Mouse (Mus musculus) CD8-positive naive resting alpha-beta T cell, adult 2 months (primary cell): ENCODE measurements around the gene Syngr1.

Experiments
- DNase-seq, 2 experiments: peaks; one replicate each; pipeline ENCODE4 v3.0.0; 2022; ENCODE audit warnings: low read depth in 2 of 2, low spot score in 2 of 2

Gene Syngr1

DNA sequence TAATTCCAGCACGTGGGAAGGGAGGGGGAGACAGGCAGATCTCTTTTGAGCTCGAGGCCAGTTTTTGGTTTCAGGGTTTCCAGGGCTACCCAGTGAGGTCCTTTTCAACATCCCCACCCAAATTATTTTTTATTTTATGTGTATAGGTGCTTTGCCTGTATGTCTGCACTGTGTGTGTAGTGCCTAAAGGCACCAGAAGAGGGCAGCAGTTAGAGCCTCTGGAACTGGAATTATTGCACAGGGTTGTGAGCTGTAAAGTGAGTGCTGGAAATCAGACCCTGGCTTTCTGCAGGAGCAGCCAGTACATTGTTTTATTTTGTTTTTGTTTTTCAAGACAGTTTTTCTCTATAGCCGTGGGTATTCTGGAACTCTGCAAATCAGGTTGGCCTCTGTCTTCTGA lies 51.0 kb downstream of the Syngr1 start:
- no peak for DNase-seq

DNA sequence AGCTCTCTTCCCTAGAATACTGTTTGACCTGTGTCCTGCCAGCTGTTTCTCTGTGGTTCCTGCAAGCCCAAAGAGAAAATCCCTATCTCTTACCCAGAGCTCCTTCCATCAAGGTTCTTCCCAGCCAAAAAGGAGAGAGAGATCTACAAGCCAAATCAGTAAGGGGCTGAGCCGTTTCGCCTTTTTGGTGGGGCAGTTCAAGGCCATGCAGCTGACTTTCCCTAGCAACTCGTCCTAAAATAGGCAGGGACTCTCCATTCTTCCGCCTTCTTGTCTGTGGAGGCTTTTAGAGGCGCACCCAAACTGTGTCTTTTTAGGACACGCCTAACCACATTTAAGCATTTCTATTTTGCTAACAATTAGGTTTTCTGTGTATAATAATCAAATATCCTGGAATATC lies 52.6 kb downstream of the Syngr1 start:
- DNase-seq: no peak

DNA sequence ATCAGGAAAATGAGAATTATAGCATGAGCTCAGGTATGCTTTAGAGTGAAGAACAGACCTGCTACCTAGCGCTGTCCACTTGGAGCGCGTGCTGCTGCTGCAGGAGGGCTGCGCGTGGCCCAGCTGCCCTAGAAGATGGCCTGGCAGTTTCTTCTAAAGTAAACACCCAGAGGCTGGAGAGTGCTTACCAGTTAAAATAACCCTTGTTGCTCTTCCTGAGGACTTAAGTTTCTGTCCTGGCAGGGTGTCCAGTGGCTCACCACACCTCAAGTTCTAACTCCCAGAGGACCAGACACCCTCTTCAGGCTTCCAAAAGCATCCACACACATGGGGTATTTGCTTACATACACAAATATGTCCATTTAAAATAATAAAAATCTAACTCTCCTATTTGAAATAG lies 54.3 kb downstream of the Syngr1 start:
- no peak for DNase-seq

DNA sequence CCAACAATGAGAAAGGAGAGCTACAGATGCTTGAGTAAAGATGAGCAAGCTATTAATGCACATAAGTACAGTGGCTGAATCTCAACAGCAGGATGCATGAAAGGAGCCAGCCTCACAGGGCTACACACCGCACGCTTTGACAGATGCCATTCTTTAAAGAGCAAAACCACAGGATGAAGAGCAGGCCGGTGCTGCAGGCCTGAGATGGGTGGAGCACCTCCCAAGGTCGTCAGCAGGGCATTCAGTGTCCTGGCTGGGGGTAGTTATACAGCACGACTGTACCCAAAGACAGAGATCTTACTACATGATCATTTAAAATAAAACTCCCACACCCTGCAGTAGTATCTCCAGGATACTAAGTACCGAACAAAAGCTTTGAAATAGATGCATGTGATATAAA lies 55.0 kb downstream of the Syngr1 start:
- DNase-seq: no peak

DNA sequence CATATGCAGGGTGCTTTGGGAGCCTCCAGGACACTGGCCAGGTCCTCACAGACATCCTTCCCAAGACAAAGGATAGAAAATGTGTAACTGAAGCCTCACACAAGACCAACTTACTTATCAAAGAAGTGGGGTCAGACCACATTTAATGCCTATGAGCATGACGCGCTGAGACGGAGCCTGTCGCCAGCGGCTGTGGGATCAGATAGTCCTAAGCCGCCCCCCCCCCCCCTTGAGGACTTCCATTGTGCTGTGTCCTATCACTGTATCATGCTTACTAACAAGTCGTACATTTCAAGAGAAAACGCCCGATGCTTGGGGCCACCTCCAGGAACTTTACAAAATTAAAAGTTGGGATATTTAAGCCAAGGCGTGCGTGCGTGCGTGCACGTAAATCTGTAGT lies 56.0 kb downstream of the Syngr1 start:
- DNase-seq: no peak

DNA sequence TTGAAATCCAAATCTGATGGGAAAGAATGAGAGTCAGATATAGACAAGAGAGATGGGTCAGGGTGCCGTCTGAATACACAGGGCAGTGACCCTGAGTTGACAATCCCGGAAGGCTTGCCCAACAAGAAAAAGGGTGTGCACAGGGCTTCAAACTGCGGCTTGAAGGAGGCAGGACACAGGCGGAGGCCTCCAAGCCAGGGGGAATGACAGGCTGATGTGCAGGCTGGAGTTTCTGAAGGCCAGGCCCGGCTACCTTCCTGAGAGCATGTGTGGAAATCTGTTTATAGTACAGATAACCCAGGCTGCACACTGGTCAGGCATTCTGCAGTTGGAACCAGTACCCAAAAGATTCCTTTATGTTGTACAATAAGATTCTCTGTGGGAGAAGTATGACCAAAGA lies 56.4 kb downstream of the Syngr1 start:
- no peak for DNase-seq

DNA sequence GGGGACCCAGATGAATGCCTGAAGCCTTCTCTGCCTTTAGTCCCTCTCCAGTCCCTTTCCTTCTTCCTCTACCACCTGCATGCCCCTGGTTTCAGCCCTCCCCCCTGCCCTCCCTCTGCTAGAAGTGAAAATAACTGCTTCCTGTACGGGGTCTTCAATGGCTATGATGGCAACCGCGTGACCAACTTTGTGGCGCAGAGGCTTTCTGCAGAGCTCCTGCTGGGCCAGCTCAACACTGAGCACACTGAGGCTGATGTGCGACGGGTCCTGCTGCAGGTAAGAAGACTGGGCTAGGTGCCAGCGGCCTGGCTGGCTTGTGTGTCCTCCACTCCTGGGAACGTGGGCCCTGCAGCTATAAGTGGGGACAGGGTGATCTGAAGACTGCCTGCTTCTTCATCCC lies 57.4 kb downstream of the Syngr1 start:
- DNase-seq: no peak

DNA sequence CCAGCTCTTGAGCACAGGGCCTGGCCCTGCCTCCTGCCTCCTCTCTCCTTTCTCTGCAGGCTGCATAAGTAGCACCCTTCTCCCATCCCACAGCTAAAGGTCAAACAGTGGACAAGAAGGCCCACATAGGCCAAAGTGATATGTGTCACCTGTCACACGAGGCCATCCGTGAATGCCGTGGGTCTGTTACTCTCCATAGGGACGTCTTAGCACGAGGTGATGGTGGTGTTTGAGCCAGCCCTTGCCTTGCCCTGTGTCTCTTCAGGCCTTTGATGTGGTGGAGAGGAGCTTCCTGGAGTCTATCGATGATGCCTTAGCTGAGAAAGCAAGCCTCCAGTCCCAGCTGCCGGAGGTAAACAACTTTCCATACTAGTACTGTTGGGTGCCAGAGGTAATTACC lies 58.4 kb downstream of the Syngr1 start:
- DNase-seq: peak; percentile 22 to 42

DNA sequence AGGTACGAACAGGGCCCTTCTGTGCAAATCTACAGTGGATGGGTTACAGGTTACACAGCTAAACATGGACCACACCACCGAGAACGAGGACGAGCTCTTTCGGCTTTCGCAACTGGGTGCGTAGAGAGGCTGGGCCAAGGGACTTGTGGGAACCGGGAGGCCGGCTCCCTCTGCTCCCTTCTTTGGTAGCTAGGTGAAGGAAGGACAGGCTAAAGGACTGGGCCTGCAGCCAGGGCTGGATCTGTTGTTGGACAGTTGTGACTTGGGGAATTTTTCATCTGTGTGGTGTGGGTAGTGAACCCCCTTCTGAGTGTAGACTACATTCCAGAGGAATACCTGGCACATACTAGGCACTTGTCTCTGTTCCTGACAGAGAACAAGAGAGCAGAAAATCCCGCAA lies 61.5 kb downstream of the Syngr1 start:
- DNase-seq: no peak

DNA sequence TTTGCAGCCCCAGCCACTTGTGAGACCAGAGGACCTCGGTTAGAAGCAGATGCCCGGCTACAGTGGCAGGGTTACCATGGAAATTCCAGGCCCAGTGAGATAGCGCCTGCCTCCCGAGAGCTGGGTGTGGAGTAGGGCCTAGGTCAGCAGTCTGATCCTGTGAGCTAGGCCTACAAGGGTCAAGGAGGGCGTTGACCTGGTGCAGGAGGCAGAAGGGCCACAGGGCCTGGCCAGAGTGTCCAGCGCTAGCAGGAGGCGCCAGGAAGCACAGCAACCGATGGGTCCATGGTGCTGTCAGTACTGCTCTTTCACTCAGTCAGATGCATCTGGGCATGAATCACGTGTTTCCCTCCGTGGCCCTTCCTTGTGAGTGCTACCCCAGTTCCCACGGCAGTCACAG lies 62.6 kb downstream of the Syngr1 start:
- no peak for DNase-seq

DNA sequence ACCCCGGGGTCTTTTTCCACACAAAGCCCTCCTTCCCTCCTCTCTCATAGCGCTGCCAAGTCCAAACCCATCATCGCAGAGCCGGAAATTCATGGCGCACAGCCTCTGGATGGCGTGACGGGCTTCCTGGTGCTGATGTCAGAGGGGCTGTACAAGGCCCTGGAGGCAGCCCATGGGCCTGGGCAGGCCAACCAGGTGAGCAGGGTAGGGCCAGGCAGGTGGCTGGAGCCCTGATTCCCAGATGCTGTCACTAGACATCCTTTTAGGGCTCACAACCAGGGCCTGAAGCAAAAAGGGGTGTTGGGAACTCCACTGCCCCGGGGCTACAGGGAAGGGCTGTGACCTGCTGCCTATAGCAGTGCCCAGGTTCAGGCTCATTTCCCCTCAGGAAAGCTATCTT lies 64.6 kb downstream of the Syngr1 start:
- DNase-seq: no peak

DNA sequence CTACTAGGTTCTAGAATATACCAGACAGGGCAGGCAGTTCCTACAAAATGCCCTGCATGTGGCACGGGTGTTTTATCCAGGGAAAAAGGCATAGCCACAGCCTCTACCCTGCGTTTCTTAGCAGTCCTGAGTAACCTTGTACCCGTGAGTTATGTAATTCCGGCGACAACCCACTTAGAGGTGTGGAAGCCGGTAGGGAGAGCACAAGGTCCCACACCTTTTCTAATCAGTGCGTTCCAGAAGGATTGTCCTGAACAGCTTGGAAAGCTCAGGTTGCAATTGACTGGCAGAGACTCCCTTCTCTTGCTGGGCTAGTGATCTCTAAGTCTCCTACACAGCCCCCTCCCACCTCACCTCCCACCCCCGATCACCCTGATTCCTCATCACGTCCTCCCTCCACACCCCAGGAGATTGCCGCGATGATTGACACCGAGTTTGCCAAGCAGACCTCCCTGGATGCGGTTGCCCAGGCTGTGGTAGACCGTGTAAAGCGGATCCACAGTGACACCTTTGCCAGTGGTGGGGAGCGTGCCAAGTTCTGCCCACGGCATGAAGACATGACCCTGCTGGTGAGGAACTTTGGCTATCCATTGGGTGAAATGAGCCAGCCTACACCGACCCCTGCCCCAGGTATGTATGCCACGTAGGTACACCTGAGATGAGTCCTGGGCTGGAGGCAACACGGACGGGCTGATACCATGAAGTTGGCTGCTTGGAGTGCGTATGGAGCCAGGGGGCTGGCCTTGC lies 66.2 kb downstream of the Syngr1 start:
- DNase-seq: no peak

DNA sequence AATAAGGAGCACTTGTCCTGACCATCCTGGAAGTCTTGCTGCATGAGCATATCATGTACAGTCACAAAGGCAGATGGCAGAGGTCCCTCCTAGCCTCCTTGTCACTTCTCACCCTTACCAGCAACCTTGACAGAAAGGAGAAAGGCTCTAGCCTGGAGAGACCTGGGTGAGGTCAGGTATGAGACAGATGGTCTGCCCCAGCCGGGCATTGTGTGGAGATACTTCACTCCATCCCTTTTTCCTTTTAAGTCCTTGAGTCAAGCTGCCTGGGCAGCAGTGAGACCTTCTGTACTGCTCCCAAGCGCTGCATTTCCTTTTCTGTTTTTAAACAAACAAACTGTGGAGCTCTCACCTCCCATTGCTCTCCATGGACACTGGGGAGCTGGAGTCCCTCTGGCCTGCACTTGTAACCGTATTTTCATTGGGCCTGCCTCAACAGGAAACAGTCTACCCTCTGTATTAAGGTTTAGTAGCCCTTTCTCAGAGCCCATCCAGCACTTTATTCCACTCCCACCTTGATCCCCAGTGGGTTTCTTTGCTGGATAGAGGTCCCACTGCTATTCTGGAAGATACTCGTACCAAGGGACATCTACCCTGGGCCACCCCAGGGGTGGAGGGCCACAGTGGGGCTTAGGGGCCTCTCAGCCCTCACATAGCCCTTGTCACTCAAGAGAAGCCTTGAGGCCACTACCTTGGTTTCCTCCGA lies 67.0 kb downstream of the Syngr1 start:
- no peak for DNase-seq

DNA sequence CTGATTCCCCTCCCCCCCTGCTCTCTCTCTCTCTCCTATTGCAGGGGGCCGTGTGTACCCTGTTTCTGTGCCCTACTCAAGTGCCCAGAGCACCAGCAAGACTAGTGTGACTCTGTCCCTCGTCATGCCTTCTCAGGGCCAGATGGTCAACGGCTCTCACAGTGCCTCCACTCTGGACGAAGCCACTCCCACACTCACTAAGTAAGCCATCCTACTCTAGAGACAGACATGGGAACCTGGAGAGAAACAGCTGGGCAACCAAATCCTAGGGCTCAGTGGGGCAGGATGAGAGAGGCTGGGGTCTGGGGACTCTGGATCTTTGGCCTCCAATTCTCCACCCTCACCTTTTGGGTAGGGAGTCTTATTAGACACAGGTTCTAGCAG lies 67.6 kb downstream of the Syngr1 start:
- DNase-seq: no peak

DNA sequence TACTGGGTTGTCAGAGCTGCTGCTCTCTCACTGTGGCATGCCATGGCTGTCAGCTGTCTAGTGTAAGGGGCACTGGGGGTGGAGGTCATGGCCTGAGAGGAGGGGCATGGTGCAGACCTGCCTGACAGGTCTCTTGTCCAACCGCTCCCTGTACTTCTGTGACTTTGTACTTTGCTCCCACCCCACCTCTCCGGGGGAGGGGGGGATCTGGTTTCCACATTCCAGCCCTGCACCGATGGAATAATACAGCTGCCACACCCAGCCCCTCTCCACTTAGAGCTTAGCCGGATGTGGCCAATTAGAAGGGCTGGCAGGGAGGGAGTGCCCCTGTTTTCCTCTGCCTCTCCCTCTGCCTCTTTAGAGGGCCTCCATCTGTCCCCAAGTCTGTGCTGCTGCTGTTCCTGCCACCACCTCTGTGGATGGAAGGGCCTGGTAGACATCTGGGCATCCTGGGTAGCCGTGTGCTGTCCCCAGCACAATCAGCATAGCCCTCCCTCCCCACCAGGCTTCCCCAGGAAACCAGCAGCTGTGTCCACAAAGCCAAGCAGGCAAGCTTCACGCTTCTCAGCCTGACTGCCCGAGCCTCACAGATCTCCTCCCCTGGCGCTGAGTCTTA lies 68.3 kb downstream of the Syngr1 start:
- no peak for DNase-seq

DNA sequence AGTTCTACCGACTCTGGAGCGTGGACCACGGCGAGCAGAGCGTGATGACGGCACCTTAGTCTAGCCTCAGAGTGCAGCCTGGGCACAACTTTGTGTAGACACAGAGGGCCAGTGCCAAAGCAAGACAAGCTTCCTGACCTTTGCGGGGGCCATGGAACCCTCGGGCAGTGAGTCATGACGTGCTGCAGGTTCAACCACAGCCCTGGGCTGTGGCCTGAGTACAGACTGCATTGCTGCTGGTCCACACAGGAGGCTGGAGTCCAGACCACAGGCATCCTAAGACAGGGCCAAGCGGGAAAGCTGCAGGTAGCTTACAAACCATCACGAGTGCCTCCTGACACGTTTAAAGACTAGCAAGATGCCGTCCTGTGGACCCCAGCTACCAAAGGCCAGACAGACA lies 69.1 kb downstream of the Syngr1 start:
- no peak for DNase-seq

DNA sequence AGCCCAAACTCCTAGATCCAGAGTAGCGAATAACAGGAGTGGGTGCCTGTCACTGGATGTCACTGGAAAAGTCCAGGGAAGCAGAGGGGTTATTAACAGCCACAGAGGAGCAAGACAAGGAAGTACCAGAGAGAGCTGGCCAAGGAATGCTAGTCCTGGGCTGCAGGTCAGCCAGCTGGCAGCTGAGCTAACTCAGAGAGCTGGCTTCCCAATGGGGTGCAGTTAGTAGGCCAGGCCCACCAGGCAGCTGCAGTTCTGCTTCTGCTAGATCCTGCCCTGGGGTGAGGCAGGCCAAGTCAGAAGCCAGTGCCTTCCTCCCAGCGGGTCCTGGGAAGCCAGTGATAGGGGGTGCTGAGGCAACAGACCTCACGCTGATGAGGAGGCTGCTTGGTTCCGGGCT lies 69.6 kb downstream of the Syngr1 start:
- DNase-seq: no peak

DNA sequence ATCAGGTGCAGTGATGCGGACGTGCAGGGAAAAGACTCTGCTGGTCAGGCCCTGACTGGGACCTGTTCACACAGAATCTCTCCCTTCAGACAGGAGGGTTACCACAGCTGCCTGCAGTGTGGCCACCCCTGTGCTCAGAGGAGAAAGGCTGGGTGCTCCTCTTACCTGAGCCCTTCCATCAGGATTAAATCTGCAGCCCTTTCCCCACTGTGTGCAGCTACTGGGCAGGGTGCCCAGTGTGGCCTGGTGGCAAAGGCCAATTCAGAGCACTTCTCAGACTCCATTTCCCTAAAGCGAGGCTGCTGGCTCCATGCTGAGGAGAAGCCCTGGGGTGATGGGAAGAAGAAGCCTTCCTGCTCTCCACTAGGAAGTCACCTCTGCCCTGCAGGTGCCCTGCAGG lies 70.1 kb downstream of the Syngr1 start:
- DNase-seq: no peak

DNA sequence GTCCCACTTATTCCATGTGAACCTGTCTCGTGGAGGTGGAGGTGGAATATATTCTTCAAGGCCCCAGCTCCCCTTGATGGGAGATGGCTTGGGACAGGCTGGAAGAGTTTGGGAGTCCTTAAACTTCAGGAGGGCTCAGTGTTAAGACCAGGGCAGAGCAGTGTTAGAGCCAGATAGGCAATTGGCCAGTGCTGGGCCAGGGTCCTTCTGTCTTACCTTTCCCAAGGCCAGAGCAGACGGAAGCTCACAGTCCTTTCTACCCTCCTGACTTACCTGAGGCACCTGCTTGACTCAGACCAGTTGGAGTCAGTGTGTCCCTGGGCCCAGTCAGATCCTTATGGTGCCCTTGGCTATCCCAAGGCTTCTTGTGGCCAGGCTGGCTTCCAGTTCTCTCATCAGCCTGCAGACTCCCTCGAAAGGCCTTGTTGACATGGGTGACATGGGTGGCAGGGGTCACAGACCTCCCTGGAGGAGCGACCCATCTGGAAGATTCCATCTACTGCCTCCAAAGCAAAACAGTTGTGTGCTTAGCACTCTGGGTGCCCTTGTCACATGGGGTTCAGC lies 71.3 kb downstream of the Syngr1 start:
- no peak for DNase-seq

DNA sequence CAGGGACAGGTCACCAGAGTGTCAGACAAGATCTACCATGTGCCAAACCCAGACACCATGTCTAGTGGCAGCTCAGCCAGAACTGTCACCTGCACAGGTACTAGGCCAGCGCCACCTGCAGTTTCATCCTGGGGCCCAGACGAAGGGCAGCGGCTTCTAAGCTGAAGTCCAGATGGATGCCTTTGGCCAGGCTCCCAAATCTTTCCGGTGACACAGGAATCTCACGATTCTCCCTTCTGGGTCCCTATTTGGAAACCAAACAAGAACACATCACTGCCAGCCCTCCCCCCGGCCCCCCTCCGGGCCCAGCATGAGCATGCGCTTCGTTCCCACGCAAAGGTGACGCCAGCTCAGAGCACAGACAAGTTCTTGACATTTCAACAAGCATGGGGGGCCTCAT lies 72.1 kb downstream of the Syngr1 start:
- no peak for DNase-seq

DNA sequence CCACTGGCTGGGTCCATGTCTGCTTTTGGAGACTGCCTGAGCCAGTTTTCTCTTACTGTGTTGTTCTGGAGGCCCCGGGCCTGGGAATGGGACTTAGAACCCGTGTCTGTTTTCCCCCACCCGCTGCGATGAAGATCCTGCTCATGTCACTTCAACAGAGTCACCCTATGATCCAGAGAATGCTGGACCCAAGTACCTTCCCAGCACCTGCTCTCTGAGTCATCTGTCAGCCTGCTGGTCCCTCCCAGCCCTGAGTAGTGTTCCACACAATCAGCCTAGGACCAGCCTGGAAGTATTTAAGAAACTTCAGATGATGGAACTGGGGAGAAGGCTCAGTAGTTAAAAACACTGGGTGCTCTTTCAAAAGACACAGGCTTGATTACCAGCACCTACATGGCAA lies 72.6 kb downstream of the Syngr1 start:
- DNase-seq: no peak

DNA sequence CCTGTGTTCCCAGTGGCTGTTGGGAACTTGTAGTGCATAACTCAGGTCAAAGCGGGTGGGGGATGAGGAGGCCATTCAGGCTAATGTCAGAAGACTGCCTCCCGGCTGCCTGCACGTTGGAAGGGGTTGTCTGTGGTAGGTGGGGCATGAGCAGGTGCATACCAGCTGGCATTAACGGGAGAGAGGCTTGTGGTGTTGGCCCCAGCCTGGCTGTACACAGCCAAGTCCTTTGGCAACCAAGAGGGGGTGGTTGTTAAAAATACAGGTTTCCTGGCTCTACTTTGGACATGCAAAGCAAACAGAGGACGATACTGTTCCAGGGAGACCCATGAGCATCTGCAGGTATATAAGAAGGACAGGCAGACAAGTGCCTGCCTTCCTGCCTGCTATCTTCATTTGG lies 74.3 kb downstream of the Syngr1 start:
- DNase-seq: no peak
